Mouse (Mus musculus): ENCODE results near the gene Mpo. TPM values are rescaled to one million over a fixed set of nuclear protein-coding genes. Genes with fewer than 3 reads are reported as not detected.

Mpo gene
- polyA plus RNA-seq (2016; fragmentation: Nextera tagmentation; extraction: Ambion mirVana): 0.97 and 1.2 TPM in 2 replicates

DNA sequence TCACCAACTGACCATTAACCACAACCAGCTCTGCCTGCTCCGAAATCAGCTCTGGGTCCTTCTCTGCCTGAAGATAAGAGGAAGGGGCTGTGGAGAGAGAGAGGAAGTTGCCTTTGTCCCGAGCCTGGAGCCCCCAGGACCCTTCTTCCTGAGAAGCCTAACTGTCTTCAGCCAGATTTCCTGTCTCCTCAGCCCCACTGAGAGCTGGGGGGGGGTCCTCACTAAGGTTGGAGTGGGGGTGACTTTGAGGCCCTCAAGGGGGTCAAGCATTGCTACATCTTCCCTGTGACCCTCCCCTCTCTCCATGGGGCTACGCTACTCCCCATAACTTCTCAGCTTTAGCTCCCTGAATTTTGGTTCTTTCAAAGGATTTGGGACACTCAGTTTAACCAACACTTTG lies at the start of gene Mpo:
Mpo (plus strand) TSS at position 122 of the 400 bp plus-strand sequence.
- Histone ChIP-seq H3K9me3 (no peaks in the 10 kb centered on the region), H3K36me3 (no peaks in the 10 kb centered on the region), H3K4me3 (no peak within 1 kb of the TSS), H3K9ac (replicated peaks) (no peak within 1 kb of the TSS), H3K27ac (replicated peaks) (no peak within 1 kb of the TSS), H3K4me2 (replicated peaks) (no peak within 1 kb of the TSS), H3K4me1 (peaks cover 8% of the 10 kb centered on the region; the same call in 1 of the 2 replicates), H3K27me3 (peaks cover 15% of the 10 kb centered on the region; the same call in 1 of the 2 replicates)
- WGBS: 73% methylated on average over 3 of the region's 3 CpGs
- no peak for ATAC-seq (ENCODE audit: low FRiP score, low read depth)

- H3K4me2 ChIP-seq (replicated peaks): no peak overlapping the region
- H3K9ac ChIP-seq (replicated peaks): no peak overlapping the region
- 93% methylated on average over 3 of the region's 3 CpGs for WGBS
- H3K27me3 ChIP-seq: no peaks in the 10 kb centered on the region; the same call in 1 of the 2 replicates
- H3K27ac ChIP-seq (replicated peaks): no peak overlapping the region
- no peak overlapping the region for H3K4me3 ChIP-seq
- no peaks in the 10 kb centered on the region for H3K9me3 ChIP-seq
- H3K4me1 ChIP-seq: no peaks in the 10 kb centered on the region
- no peak for ATAC-seq (ENCODE audit: low FRiP score, low read depth)
- H3K36me3 ChIP-seq: peaks cover 59% of the 10 kb centered on the region
Measured at GRCm38 (mm10) chr11:87743691-87744090, 49.7 kb upstream of the Mpo start.

DNA sequence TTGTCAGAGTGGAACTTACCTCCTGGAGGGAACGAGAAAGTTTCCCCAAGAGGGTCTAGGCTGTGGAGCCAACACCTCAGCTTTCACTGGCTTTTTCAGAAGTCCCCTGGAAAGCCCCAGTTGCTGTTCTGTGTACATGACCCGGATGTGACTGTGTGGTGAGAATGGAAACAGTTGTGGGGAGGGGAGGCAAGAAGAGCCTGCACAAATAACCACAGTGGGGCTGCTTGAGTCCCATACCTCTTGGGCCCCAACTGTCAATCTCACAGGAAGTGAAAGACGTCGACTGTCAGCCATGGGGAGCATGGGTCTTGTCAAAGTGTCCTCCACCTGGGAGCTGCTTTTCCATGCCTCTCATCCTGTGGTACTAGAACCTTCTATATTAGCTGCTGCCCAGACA lies 48.4 kb upstream of the Mpo start:
- Histone ChIP-seq H3K9me3 (no peaks in the 10 kb centered on the region), H3K27me3 (no peaks in the 10 kb centered on the region; the same call in 1 of the 2 replicates), H3K36me3 (peaks cover 51% of the 10 kb centered on the region)

DNA sequence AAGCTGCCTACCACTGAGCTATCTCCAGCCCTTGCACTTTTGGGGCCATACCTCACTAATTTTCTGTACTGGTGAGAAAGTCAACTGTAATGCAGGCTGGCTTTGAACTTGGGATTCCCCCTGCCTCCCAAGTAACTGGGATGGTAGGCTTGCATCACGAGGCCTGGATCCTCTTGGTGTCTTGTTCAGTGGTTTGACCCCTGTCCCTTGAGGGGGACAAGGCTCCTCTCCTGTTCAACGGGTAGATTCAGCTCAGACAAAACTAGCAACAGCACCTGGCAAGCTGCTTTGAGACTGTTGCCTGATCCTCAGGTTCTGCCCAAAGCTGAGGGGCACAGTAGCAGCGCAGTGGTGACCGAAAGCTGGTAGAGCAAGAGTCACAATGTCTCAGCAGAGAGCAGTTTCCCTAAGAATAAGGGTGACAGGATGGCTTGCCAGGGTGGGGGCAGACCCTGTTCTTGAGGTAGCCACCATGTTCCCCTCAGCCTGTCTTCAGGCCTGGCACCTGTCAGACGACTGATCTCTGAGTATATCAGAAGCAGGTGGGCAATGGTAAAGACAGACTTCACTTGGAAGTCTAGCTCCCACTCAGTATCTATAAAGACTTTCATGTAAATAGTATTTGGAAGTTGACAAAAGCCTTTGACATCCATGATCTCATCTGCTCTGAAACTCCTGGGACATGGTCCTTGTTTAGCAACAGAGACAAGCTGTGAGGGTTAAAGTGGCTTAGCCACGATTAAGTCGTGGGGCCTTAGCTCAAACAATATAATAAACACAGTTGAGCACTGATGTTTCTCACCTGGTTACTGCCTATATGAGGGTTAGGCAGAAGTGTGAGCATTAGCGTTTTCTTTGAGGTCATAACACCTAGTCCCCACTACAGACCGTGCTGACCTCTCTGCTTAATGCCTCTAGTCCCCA lies 47.5 kb upstream of the Mpo start:
- Histone ChIP-seq H3K9ac (replicated peaks) (no peak overlapping the region), H3K4me2 (replicated peaks) (no peak overlapping the region), H3K4me1 (no peaks in the 10 kb centered on the region), H3K9me3 (no peaks in the 10 kb centered on the region), H3K27ac (replicated peaks) (no peak overlapping the region), H3K36me3 (peaks cover 42% of the 10 kb centered on the region), H3K4me3 (no peak overlapping the region), H3K27me3 (no peaks in the 10 kb centered on the region; the same call in 1 of the 2 replicates)
- ATAC-seq (ENCODE audit: low FRiP score, low read depth): no peak
- 85% methylated on average over 9 of the region's 9 CpGs for WGBS

More for the DNA sequence above, 48.4 kb upstream of the Mpo start:
- no peak overlapping the region for H3K4me2 ChIP-seq (replicated peaks)
- H3K4me1 ChIP-seq: no peaks in the 10 kb centered on the region
- no peak overlapping the region for H3K27ac ChIP-seq (replicated peaks)
- WGBS: 85% methylated on average over 4 of the region's 4 CpGs
- H3K4me3 ChIP-seq: no peak overlapping the region
- no peak for ATAC-seq (ENCODE audit: low FRiP score, low read depth)
- no peak overlapping the region for H3K9ac ChIP-seq (replicated peaks)

DNA sequence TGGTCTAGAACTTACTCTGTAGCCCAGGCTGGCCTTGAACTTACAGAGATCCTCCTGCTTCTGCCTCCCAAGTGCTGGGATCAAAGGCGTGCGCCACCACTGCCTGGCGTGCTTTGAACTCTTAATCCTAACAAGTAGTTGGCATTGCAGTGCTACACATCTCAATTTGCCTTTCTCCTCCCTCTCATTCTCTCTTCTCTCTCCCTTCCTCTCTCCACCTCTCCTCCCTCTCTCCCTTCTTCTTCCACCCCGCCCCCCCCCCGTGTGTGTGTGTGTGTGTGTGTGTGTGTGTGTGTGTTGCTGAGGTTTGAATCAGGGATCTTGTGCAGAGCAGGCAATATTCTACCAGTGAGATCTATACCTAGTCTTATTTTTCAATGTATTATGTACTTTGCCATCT lies 46.1 kb upstream of the Mpo start:
- WGBS: 90% methylated on average over 4 of the region's 5 CpGs
- Histone ChIP-seq H3K9ac (replicated peaks) (no peak overlapping the region), H3K4me3 (no peak overlapping the region), H3K4me2 (replicated peaks) (no peak overlapping the region), H3K27ac (replicated peaks) (no peak overlapping the region), H3K9me3 (no peaks in the 10 kb centered on the region), H3K27me3 (no peaks in the 10 kb centered on the region; the same call in 1 of the 2 replicates), H3K4me1 (no peaks in the 10 kb centered on the region), H3K36me3 (peaks cover 35% of the 10 kb centered on the region)
- ATAC-seq (ENCODE audit: low FRiP score, low read depth): no peak

DNA sequence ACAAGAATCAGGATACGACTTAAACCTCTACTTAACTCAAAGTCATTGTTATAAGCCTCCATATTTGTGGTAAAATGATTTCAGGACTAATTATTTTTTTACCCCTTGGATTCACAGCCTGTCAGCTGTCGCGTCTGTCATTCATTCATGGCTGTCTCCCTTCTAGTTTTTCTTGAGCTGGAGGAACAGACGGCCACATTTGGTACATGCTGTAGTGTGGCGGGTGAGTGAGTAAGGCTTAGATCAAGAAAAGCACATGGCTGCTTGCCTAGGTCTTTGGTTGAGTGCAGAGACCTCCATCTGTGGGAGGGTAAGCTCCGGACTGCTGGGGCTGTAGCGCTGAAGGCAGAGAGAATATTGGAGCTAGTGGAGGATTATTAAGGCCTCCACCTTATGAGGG lies 45.7 kb upstream of the Mpo start:
- no peak overlapping the region for H3K4me2 ChIP-seq (replicated peaks)
- peaks cover 30% of the 10 kb centered on the region for H3K36me3 ChIP-seq
- H3K9ac ChIP-seq (replicated peaks): no peak overlapping the region
- H3K27me3 ChIP-seq: no peaks in the 10 kb centered on the region; the same call in 1 of the 2 replicates
- 95% methylated on average over 7 of the region's 7 CpGs for WGBS
- no peak overlapping the region for H3K27ac ChIP-seq (replicated peaks)
- no peaks in the 10 kb centered on the region for H3K9me3 ChIP-seq
- no peak overlapping the region for H3K4me3 ChIP-seq
- no peaks in the 10 kb centered on the region for H3K4me1 ChIP-seq
- no peak for ATAC-seq (ENCODE audit: low FRiP score, low read depth)

- Histone ChIP-seq H3K4me3 (no peak overlapping the region), H3K27me3 (no peaks in the 10 kb centered on the region; the same call in 1 of the 2 replicates), H3K9ac (replicated peaks) (no peak overlapping the region), H3K27ac (replicated peaks) (no peak overlapping the region), H3K36me3 (peaks cover 23% of the 10 kb centered on the region), H3K9me3 (no peaks in the 10 kb centered on the region), H3K4me2 (replicated peaks) (no peak overlapping the region), H3K4me1 (no peaks in the 10 kb centered on the region)
- whole genome bisulfite sequencing: 43% methylated on average over 19 of the region's 19 CpGs
- ATAC-seq (ENCODE audit: low FRiP score, low read depth): no peak
Measured at GRCm38 (mm10) chr11:87748132-87749119, 45.0 kb upstream of the Mpo start.

DNA sequence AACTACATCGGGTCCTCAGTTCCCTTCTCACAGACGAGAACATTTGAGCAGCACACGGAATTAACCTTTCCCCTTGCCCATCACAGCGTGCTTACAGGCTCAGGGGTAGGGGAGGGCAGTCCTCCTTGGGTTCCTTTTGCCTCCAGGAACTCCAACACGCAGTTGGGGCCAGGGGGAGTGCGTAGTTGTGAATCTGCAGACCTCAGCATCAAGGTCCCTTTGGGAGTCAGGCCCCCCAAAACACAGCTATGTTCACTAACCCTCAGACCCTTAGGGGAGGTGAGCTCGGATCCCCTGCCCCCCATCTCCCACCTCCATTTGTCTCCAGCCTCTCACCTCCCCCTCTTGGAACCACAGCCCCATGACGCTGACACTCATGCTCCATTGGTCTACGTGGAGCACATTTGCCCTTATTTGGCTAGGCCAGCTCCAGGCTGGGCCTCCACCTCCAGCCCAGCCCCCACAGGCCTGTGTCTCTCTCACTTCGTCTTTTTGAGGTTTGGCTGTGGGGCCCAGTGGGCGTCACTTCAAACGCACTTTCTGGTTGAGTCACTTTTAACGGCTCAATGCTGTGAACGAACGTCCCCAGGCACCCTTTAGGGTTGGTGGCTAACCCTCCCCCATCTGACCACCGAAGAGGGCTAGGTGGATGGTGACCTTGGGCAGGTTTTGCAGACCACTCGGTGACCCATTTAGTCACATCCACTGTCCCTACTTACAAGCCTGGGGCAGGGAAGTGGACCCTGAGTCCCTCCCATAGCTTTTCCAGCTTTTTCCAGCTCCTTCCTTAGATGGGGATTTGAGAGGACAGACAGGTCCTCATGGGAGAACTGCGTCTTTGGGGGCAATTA lies 44.0 kb upstream of the Mpo start:
- no peak overlapping the region for H3K27ac ChIP-seq (replicated peaks)
- H3K27me3 ChIP-seq: no peaks in the 10 kb centered on the region; the same call in 1 of the 2 replicates
- no peak overlapping the region for H3K4me2 ChIP-seq (replicated peaks)
- no peak for ATAC-seq (ENCODE audit: low FRiP score, low read depth)
- H3K9ac ChIP-seq (replicated peaks): no peak overlapping the region
- H3K4me1 ChIP-seq: no peaks in the 10 kb centered on the region
- no peak overlapping the region for H3K4me3 ChIP-seq
- no peaks in the 10 kb centered on the region for H3K9me3 ChIP-seq
- 60% methylated on average over 18 of the region's 18 CpGs for WGBS
- H3K36me3 ChIP-seq: peaks cover 14% of the 10 kb centered on the region

DNA sequence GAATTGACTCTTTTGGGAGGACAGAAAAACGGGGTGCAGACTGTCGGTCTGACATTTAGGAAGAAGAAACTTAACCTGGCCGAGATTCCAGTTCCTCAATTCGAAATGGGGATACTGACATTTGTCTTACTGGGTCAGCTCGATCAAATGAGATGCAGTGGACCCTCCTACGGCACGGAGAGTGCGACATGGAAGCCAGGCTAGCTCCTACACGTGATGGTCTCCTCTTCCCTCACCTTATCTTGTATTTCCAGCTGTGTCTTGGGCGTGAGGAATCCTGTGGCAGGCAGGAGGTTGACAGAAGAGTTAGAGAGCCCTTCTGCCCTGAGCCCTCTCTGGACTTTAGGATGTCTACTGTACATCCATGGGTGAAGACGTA lies 43.3 kb upstream of the Mpo start:
- Histone ChIP-seq H3K4me1 (no peaks in the 10 kb centered on the region), H3K4me3 (no peak overlapping the region), H3K4me2 (replicated peaks) (no peak overlapping the region), H3K27me3 (no peaks in the 10 kb centered on the region; the same call in 1 of the 2 replicates), H3K27ac (replicated peaks) (no peak overlapping the region), H3K9ac (replicated peaks) (no peak overlapping the region), H3K36me3 (peaks cover 8% of the 10 kb centered on the region), H3K9me3 (no peaks in the 10 kb centered on the region)
- no peak for ATAC-seq (ENCODE audit: low FRiP score, low read depth)
- WGBS: 84% methylated on average over 11 of the region's 11 CpGs

- WGBS: 69% methylated on average over 3 of the region's 3 CpGs
- peaks cover 3% of the 10 kb centered on the region; the same call in 1 of the 2 replicates for H3K36me3 ChIP-seq
- no peak for ATAC-seq (ENCODE audit: low FRiP score, low read depth)
Measured at GRCm38 (mm10) chr11:87750521-87750920, 42.9 kb upstream of the Mpo start.

DNA sequence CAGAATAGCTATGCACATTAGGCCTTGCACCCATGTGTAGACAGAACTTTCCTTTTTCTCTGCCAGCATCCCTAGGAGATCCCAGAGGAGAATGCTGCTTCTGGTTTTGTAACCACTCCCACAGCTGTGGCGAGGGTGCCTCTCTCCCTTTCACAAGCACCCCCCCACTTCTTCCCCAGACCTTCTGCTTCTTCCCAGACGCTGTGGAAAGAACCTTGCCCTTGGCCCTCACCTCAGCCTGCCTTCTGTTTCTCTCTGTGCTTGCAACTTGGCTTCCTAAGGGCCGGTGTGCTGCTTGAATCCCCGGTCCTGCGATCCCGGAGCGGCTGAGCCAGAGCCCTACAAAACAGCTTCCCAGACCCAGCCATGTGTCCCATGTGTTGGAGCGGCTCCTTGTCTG lies 42.4 kb upstream of the Mpo start:
- no peak overlapping the region for H3K4me3 ChIP-seq
- H3K4me1 ChIP-seq: no peaks in the 10 kb centered on the region
- 75% methylated on average over 8 of the region's 8 CpGs for WGBS
- H3K27ac ChIP-seq (replicated peaks): no peak overlapping the region
- no peaks in the 10 kb centered on the region for H3K36me3 ChIP-seq
- no peak overlapping the region for H3K9ac ChIP-seq (replicated peaks)
- no peaks in the 10 kb centered on the region for H3K9me3 ChIP-seq
- H3K27me3 ChIP-seq: no peaks in the 10 kb centered on the region; the same call in 1 of the 2 replicates
- ATAC-seq (ENCODE audit: low FRiP score, low read depth): no peak
- H3K4me2 ChIP-seq (replicated peaks): no peak overlapping the region

More at GRCm38 (mm10) chr11:87750521-87750920, 42.9 kb upstream of the Mpo start:
- no peaks in the 10 kb centered on the region; the same call in 1 of the 2 replicates for H3K27me3 ChIP-seq
- no peaks in the 10 kb centered on the region for H3K4me1 ChIP-seq
- no peak overlapping the region for H3K27ac ChIP-seq (replicated peaks)
- H3K4me3 ChIP-seq: no peak overlapping the region
- no peak overlapping the region for H3K9ac ChIP-seq (replicated peaks)
- H3K4me2 ChIP-seq (replicated peaks): no peak overlapping the region
- H3K9me3 ChIP-seq: no peaks in the 10 kb centered on the region
